24 mouse cellular contexts compared by ENCODE assay signal in genomic region chr8:80657639-80658038, GRCm38 (mm10). TPM values are rescaled to one million over a fixed set of nuclear protein-coding genes. Genes with fewer than 3 reads are reported as not detected.
DNase-seq lines count a peak whose midpoint lies in the region; ATAC-seq and TF ChIP-seq lines count a peak whose summit lies in the region.
"Had no signal": no experiment of that assay in that cellular context is flagged by ENCODE, and none has a peak within 500 bp of the region (broad histone marks: within the 10 kb centered on the region; RNA-seq: fewer than 3 reads in every experiment).

No protein-coding gene starts in this region.

- peak; percentile 4 for DNase-seq in adrenal gland, adult 8-10 months
- DNase-seq in adrenal gland, postnatal 4 days (ENCODE audit: low spot score in 2 of 2), result no peak
- peak; percentile 21 for DNase-seq in neural tube, embryonic 11.5 days (ENCODE audit: low spot score)
- no peak for DNase-seq in liver, embryonic 11.5 days (ENCODE audit: low spot score)
- no peak for DNase-seq in gastrocnemius, adult 2 months
- no peak for DNase-seq in left cerebral cortex, postnatal 14 days (ENCODE audit: low spot score in 2 of 2)
- DNase-seq: cerebellum, adult 11 months; cerebellum, postnatal 25 days; gastrocnemius, postnatal 14 days; kidney, postnatal 36 days; layer of hippocampus, adult 9-11 months; lung, embryonic 14.5 days; lung, postnatal 4 days; spleen, adult 18-20 months; thymus, adult 18-20 months had no signal

- 47% methylated on average over 4 of the region's 4 CpGs for WGBS in neural tube, embryonic 11.5 days
- WGBS in neural tube, embryonic 15.5 days, result 30% methylated on average over 4 of the region's 4 CpGs
- WGBS in liver, embryonic 11.5 days, result 20% methylated on average over 4 of the region's 4 CpGs

- H3K4me2 ChIP-seq in neural tube, embryonic 11.5 days (ENCODE audit: low read depth), result no peak overlapping the region
- H3K4me2 ChIP-seq in neural tube, embryonic 15.5 days, result no peak overlapping the region
- H3K4me2 ChIP-seq in liver, embryonic 11.5 days, result peak overlapping the region; percentile 27; the same call in 1 of the 2 replicates
- H3K4me2 ChIP-seq: embryonic facial prominence, embryonic 13.5 days; hindbrain, embryonic 13.5 days; limb, embryonic 12.5 days; lung, embryonic 14.5 days had no signal

- H3K9me3 ChIP-seq in neural tube, embryonic 11.5 days (ENCODE audit: control insufficient read depth, low read length), result no peaks in the 10 kb centered on the region
- no peaks in the 10 kb centered on the region for H3K9me3 ChIP-seq in neural tube, embryonic 15.5 days (replicated peaks)
- no peaks in the 10 kb centered on the region for H3K9me3 ChIP-seq in liver, embryonic 11.5 days (ENCODE audit: control insufficient read depth, low read length)
- H3K9me3 ChIP-seq: embryonic facial prominence, embryonic 13.5 days; hindbrain, embryonic 13.5 days; limb, embryonic 12.5 days had no signal

- no peak overlapping the region for H3K9ac ChIP-seq in neural tube, embryonic 11.5 days (ENCODE audit: low read length)
- no peak overlapping the region for H3K9ac ChIP-seq in neural tube, embryonic 15.5 days (replicated peaks)
- no peak overlapping the region for H3K9ac ChIP-seq in liver, embryonic 11.5 days (ENCODE audit: low read depth, low read length)
- H3K9ac ChIP-seq: embryonic facial prominence, embryonic 13.5 days; hindbrain, embryonic 13.5 days; limb, embryonic 12.5 days; lung, embryonic 14.5 days had no signal

- H3K4me3 ChIP-seq in neural tube, embryonic 11.5 days (ENCODE audit: low read depth, low read length), result no peak overlapping the region
- H3K4me3 ChIP-seq in neural tube, embryonic 15.5 days (replicated peaks), result no peak overlapping the region
- H3K4me3 ChIP-seq in liver, embryonic 11.5 days (ENCODE audit: low read depth, low read length), result no peak overlapping the region
- no peak overlapping the region for H3K4me3 ChIP-seq in gastrocnemius, adult 2 months
- H3K4me3 ChIP-seq: embryonic facial prominence, embryonic 13.5 days; hindbrain, embryonic 13.5 days; limb, embryonic 12.5 days had no signal

- no peaks in the 10 kb centered on the region for H3K4me1 ChIP-seq in neural tube, embryonic 11.5 days (ENCODE audit: control insufficient read depth, insufficient read depth, low read length)
- no peaks in the 10 kb centered on the region for H3K4me1 ChIP-seq in neural tube, embryonic 15.5 days
- peaks cover 25% of the 10 kb centered on the region for H3K4me1 ChIP-seq in liver, embryonic 11.5 days (replicated peaks; ENCODE audit: control insufficient read depth, insufficient read depth, low read length)
- H3K4me1 ChIP-seq: embryonic facial prominence, embryonic 13.5 days; limb, embryonic 12.5 days had no signal

- no peak for TF ChIP-seq CTCF in gastrocnemius, adult 2 months (IDR thresholded peaks at IDR 0.05)

- ATAC-seq in neural tube, embryonic 11.5 days (ENCODE audit: insufficient read depth, low FRiP score, low TSS enrichment), result no peak
- no peak for ATAC-seq in neural tube, embryonic 15.5 days (ENCODE audit: low FRiP score)
- peak; percentile 61 for ATAC-seq in liver, embryonic 11.5 days (replicated peaks; ENCODE audit: low FRiP score)
- no peak for ATAC-seq in CD4-positive, CD25-positive, alpha-beta regulatory T cell, adult 4 months
- ATAC-seq: intestine, postnatal 0 days; midbrain, embryonic 16.5 days had no signal

- no peak overlapping the region for H3K27ac ChIP-seq in neural tube, embryonic 11.5 days (ENCODE audit: low read depth, low read length)
- H3K27ac ChIP-seq in neural tube, embryonic 15.5 days (replicated peaks), result no peak overlapping the region
- H3K27ac ChIP-seq in liver, embryonic 11.5 days (ENCODE audit: low read depth, low read length), result peak overlapping the region; percentile 48
- H3K27ac ChIP-seq in gastrocnemius, adult 2 months, result no peak overlapping the region
- H3K27ac ChIP-seq: embryonic facial prominence, embryonic 13.5 days; hindbrain, embryonic 13.5 days; limb, embryonic 12.5 days had no signal

- no peaks in the 10 kb centered on the region for H3K36me3 ChIP-seq in neural tube, embryonic 11.5 days (ENCODE audit: control insufficient read depth, insufficient read depth, low read length)
- H3K36me3 ChIP-seq in neural tube, embryonic 15.5 days, result no peaks in the 10 kb centered on the region
- H3K36me3 ChIP-seq in liver, embryonic 11.5 days (ENCODE audit: control insufficient read depth, insufficient read depth, low read length), result no peaks in the 10 kb centered on the region
- H3K36me3 ChIP-seq: embryonic facial prominence, embryonic 13.5 days; hindbrain, embryonic 13.5 days; limb, embryonic 12.5 days had no signal

- H3K27me3 ChIP-seq in neural tube, embryonic 11.5 days (ENCODE audit: control insufficient read depth, insufficient read depth, low read length), result no peaks in the 10 kb centered on the region
- H3K27me3 ChIP-seq in neural tube, embryonic 15.5 days (replicated peaks), result no peaks in the 10 kb centered on the region
- no peaks in the 10 kb centered on the region for H3K27me3 ChIP-seq in liver, embryonic 11.5 days (replicated peaks; ENCODE audit: control insufficient read depth, insufficient read depth, low read length)
- H3K27me3 ChIP-seq: CH12.LX; embryonic facial prominence, embryonic 13.5 days; hindbrain, embryonic 13.5 days; limb, embryonic 12.5 days had no signal

- intact Hi-C loops in gastrocnemius, adult 2 months (cut with DNase I), result no loop called here
- intact Hi-C loops in left cerebral cortex, postnatal 14 days (cut with DNase I), result no loop called here

RNA-seq across cellular contexts. Expression of gene Frem3, which starts 46.8 kb away (rescaled TPM):
- not detected for total RNA-seq in adrenal gland, adult 8-10 months (2022)
- total RNA-seq in adrenal gland, postnatal 4 days (2021), result under 1 TPM in 1 of 2 experiments, not detected in 1; 0.14 TPM
- polyA plus RNA-seq in neural tube, embryonic 11.5 days (2014; fragmentation: Nextera tagmentation; extraction: Ambion mirVana), result 0.04 TPM in 1 of 2 replicates, not detected in the other
- polyA plus RNA-seq in neural tube, embryonic 15.5 days (2015; fragmentation: Nextera tagmentation; extraction: Ambion mirVana), result 0.37 and 0.47 TPM in 2 replicates
- 0.04 and 0.14 TPM in 2 replicates for polyA plus RNA-seq in liver, embryonic 11.5 days (2014; fragmentation: Nextera tagmentation; extraction: Ambion mirVana)
- not detected for total RNA-seq in gastrocnemius, adult 2 months (2021)
- total RNA-seq in left cerebral cortex, postnatal 14 days (2021), result under 1 TPM; 0.11 to 0.40 TPM
- polyA plus RNA-seq in CD4-positive, CD25-positive, alpha-beta regulatory T cell, adult 4 months (2017; shearing (Covaris generic)), result not detected
- total RNA-seq: CH12.LX; gastrocnemius, postnatal 14 days; heart, adult 8-10 months had no signal
- polyA plus RNA-seq: limb, embryonic 12.5 days had no signal

Comparison
In these comparisons a context has a peak if more than half of its experiments do, and no peak if none do; other contexts are left out.
1. DNase-seq: peak in adrenal gland, adult 8-10 months (single experiment) and neural tube, embryonic 11.5 days (single experiment); none in adrenal gland, postnatal 4 days (0 of 2), liver, embryonic 11.5 days (single experiment), gastrocnemius, adult 2 months (single experiment) and left cerebral cortex, postnatal 14 days (0 of 2).